Mouse (Mus musculus) G1E (cell line): ENCODE measurements around the gene Ncstn.

ENCODE experiments used
- CTCF ChIP-seq: IDR thresholded peaks from 2 replicates; pipeline ENCODE4 v1.5.1; 2012; ENCODE audit warnings: low read depth, low read length, inconsistent platforms, mixed read lengths
- GATA1 ChIP-seq: IDR thresholded peaks from 2 replicates; pipeline ENCODE4 v1.6.1; 2012; ENCODE audit warnings: borderline replicate concordance, low read length, inconsistent platforms, mixed read lengths
- GATA2 ChIP-seq: IDR thresholded peaks from 2 replicates; pipeline ENCODE4 v1.6.1; 2012; ENCODE audit warnings: low read depth, low read length, inconsistent platforms, borderline replicate concordance
- POLR2AphosphoS5 ChIP-seq: IDR thresholded peaks from 2 replicates; pipeline ENCODE4 v1.6.1; 2012; ENCODE audit warnings: low read depth, low read length, inconsistent platforms; ENCODE audit not compliant: insufficient replicate concordance
- TAL1 ChIP-seq: conservative IDR thresholded peaks from 2 replicates; pipeline ENCODE4 v1.6.1; 2012; ENCODE audit warnings: low read depth, low read length, inconsistent platforms, mixed read lengths

GRCm38 (mm10) chr1:172053541-172054440, 28.8 kb downstream of the Ncstn start:
- TF ChIP-seq CTCF (no peak), GATA1 (no peak), TAL1 (no peak), GATA2 (no peak), POLR2AphosphoS5 (no peak)
